Comparison of ENCODE assay signal across 8 mouse cellular contexts in the genomic region with DNA sequence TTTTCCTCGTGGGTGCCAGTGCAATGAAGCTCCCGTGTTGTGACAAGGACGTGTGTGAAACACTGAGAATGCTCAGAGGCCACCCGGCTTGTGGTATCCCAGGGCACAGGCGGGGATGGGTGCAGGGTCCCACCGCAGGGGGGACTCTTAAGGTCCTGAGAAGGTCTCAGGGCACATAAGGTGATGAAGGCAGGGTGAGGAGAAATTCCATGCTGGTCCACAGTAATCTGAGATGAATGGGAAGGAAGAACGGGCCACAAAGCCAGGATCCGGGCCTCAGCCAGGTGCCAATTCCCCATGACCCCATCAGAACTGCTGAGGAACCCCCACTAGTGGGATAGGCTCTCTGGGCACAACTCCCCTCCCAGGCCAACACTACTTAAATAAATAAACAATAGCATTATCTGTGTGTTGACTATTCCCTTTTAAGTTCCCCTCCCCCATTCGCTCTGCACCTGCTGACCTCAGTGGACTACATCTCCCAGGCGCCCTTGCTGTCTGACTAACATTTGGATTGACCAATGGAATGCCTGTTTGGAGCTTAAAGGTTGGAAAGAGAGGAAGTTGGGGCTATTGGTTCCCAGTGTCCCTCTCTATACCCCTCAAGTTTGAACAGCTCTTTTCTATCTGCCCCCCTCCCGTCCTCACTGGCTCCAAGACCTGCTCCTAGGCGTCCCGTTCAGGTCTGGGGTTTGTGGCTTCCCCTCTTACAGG. TPM values are rescaled to one million over a fixed set of nuclear protein-coding genes. Genes with fewer than 3 reads are reported as not detected.
A peak's percentile ranks its signal among the peaks of the same experiment; 100 is the strongest.
DNase-seq lines count a peak whose midpoint lies in the region; ATAC-seq lines count a peak whose summit lies in the region.

No protein-coding gene starts in this region.

- DNase-seq in frontal cortex, postnatal 10 days (ENCODE audit: low spot score in 2 of 2), result no peak
- peak; percentile 84 for DNase-seq in cerebellum, adult 9-11 months
- peak; percentile 53 for DNase-seq in kidney, adult 18-20 months
- DNase-seq in lung, adult 18-20 months, result peak; percentile 66 to 68
- peak; percentile 52 for DNase-seq in retina, postnatal 7 days (ENCODE audit: low read depth, low spot score)
- DNase-seq in right cerebral cortex, postnatal 10 days (ENCODE audit: low spot score in 2 of 2), result no peak

- peak; percentile 58; the same call in 1 of the 2 replicates for ATAC-seq in frontal cortex, adult (ENCODE audit: low TSS enrichment)
- peak; percentile 42 for ATAC-seq in granulocyte monocyte progenitor cell, adult 5-6 weeks (replicated peaks; ENCODE audit: poor library complexity, severe bottlenecking)

RNA-seq across cellular contexts. Expression of a gene that starts 4.4 kb away (rescaled TPM):
- 3.3 TPM in 1 of 2 replicates, not detected in the other for total RNA-seq in granulocyte monocyte progenitor cell, adult 5-6 weeks (2014; fragmentation: Nextera tagmentation)
- 1.9 TPM in 1 of 2 replicates, not detected in the other for total RNA-seq in granulocyte monocyte progenitor cell, adult 5-6 weeks (2017)

RNA-seq across cellular contexts. Expression of a gene that starts 46.5 kb away (rescaled TPM):
- total RNA-seq in granulocyte monocyte progenitor cell, adult 5-6 weeks (2014; fragmentation: Nextera tagmentation), result not detected in 2 replicates
- not detected in 2 replicates for total RNA-seq in granulocyte monocyte progenitor cell, adult 5-6 weeks (2017)

Comparison
In these comparisons a context has a peak if more than half of its experiments do, and no peak if none do; other contexts are left out.
1. DNase-seq: peak in cerebellum, adult 9-11 months (single experiment), kidney, adult 18-20 months (single experiment), lung, adult 18-20 months (2 of 2) and retina, postnatal 7 days (single experiment); none in frontal cortex, postnatal 10 days (0 of 2) and right cerebral cortex, postnatal 10 days (0 of 2).